Mouse (Mus musculus): ENCODE measurements at regions not wholly inside any gene's neighbourhood (a gene's known extent, or its start where the extent isn't known, plus 50 kb on each side); places are given as distances from the start of the nearest gene placed in this dataset.

DNA sequence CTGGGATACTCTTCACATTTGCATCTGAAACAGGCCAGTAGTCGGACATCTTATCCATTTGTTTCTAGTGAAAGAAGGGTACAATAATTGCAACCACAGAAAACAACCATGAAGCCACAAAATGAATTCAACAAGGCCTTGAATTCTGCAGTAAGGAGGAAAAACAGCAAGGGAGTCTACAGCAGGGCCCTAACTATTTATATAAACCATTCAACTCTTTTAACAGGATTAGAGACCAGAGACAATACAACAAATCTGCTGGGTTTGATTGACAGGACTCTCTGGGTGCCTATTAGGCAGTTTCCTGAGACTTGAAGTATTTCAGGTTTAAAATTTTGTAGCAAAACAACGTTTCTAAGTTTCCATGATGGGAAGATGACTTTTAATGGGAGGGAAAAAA, 92.4 kb downstream of the Cog6 start:
- TF ChIP-seq POLR2A (IDR thresholded peaks at IDR 0.05; ENCODE audit: low read depth, low read length), result no peak
- TF ChIP-seq CTCF (conservative IDR thresholded peaks at IDR 0.05; ENCODE audit: insufficient read depth, insufficient read length, low read depth, low read length), result no peak

Measured in kidney, adult 2 months (tissue).